Mouse (Mus musculus): ENCODE results near the gene AC131692.1. TPM values are rescaled to one million over a fixed set of nuclear protein-coding genes. Genes with fewer than 3 reads are reported as not detected.
A peak's percentile ranks its signal among the peaks of the same experiment; 100 is the strongest.
"Not testable (repeated sequence)": the region's sequence is repeated elsewhere in the genome, so short reads cannot be mapped to it uniquely, and the experiment has no call there.

Gene AC131692.1
- polyA plus RNA-seq, 1 experiment from 2014 or later = 0.32 TPM

DNA sequence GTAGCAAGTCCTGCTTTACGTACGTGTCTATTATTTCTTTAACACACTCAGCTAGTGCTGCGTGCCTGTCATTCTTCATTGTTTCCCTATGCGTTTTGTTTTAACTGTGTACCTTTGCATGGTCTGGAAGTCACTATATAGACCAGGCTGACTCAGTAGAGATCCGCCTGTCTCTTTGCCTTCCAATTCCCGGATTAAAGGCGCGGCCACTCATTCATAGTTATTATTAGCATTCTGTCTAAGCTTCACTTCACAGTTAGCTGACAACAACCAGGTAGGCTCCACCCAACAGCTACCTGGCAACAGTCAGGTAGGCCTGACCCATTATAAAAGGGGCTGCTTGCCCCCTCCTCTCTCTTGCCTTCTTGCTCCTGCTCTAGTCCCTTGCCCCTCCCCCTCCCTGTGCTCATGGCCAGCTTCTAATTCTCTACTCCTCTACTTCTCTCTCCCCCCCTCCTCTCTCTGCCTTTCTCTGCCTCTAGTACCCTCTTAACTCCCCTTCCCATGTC lies 24.5 kb downstream of the AC131692.1 start:
- peaks cover 60% of the 10 kb centered on the region for H3K36me3 ChIP-seq
- WGBS (ENCODE audit: insufficient replicate concordance) = 9% methylated on average over 8 of the region's 8 CpGs
- no peak for ATAC-seq (ENCODE audit: low read depth)

DNA sequence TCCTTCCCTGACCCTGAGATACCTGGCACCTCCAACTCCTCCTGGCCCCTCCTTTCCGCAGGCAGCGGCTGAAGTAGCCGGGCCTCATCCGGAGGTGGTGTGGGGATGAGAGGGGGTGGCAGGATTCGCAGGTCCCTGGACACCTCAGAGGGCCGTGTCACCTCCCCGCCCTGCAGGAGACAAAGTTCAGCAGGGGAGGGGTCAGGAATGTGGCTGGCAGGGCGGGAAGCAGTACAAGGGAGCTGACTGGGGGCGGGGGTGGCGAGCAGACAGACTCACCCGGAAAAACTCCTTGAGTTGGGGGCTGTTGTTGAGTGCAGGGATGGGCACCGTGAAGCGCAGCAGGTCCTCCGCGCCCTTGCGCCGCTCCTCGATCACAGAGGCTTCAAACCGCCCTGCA lies 27.5 kb downstream of the AC131692.1 start:
- peak overlapping the region; percentile 16 for H3K4me3 ChIP-seq (replicated peaks)
- ATAC-seq (ENCODE audit: low read depth) = no peak
- H3K27ac ChIP-seq = peak overlapping the region; percentile 49
- 0 out of 2 replicates have a peak overlapping the region, but pooled peaks have one; percentile 7 for H3K9ac ChIP-seq
- no peak for DNase-seq
- H3K36me3 ChIP-seq = peaks cover 37% of the 10 kb centered on the region
- peak overlapping the region; percentile 45 for H3K4me2 ChIP-seq
- H3K27me3 ChIP-seq = no peaks in the 10 kb centered on the region
- no peaks in the 10 kb centered on the region for H3K9me3 ChIP-seq (replicated peaks)
- 57% methylated on average over 19 of the region's 19 CpGs for WGBS (ENCODE audit: insufficient replicate concordance)
- peaks cover 40% of the 10 kb centered on the region for H3K4me1 ChIP-seq (replicated peaks)

More for the DNA sequence above, 24.5 kb downstream of the AC131692.1 start:
- H3K9me3 ChIP-seq (replicated peaks) = no peaks in the 10 kb centered on the region
- H3K4me3 ChIP-seq (replicated peaks) = peak overlapping the region; percentile 88
- H3K27me3 ChIP-seq = no peaks in the 10 kb centered on the region
- DNase-seq = no peak
- peak overlapping the region; percentile 56 for H3K27ac ChIP-seq
- H3K4me1 ChIP-seq (replicated peaks) = peaks cover 39% of the 10 kb centered on the region
- H3K9ac ChIP-seq = peak overlapping the region; percentile 55
- H3K4me2 ChIP-seq = peak overlapping the region; percentile 99

GRCm38 (mm10) chr19:6123330-6123729 lies 29.1 kb downstream of the AC131692.1 start:
- Histone ChIP-seq H3K4me1 (replicated peaks) (peaks cover 36% of the 10 kb centered on the region), H3K36me3 (peaks cover 37% of the 10 kb centered on the region), H3K27ac (no peak overlapping the region; the same call in 1 of the 2 replicates), H3K4me3 (replicated peaks) (no peak overlapping the region), H3K4me2 (no peak overlapping the region), H3K9ac (no peak overlapping the region), H3K27me3 (no peaks in the 10 kb centered on the region), H3K9me3 (replicated peaks) (no peaks in the 10 kb centered on the region)
- no peak for ATAC-seq (ENCODE audit: low read depth)
- WGBS (ENCODE audit: insufficient replicate concordance) = 80% methylated on average over 8 of the region's 8 CpGs
- DNase-seq = no peak

GRCm38 (mm10) chr19:6124898-6125297 lies 30.7 kb downstream of the AC131692.1 start:
- H3K9me3 ChIP-seq (replicated peaks) = no peaks in the 10 kb centered on the region
- WGBS (ENCODE audit: insufficient replicate concordance) = 64% methylated on average over 2 of the region's 2 CpGs
- H3K4me3 ChIP-seq (replicated peaks) = no peak overlapping the region
- no peak overlapping the region for H3K9ac ChIP-seq
- peaks cover 33% of the 10 kb centered on the region for H3K36me3 ChIP-seq
- no peak for DNase-seq
- peak overlapping the region; percentile 15; the same call in 1 of the 2 replicates for H3K27ac ChIP-seq
- H3K4me1 ChIP-seq (replicated peaks) = peaks cover 41% of the 10 kb centered on the region
- no peak for ATAC-seq (ENCODE audit: low read depth)
- H3K27me3 ChIP-seq = no peaks in the 10 kb centered on the region
- H3K4me2 ChIP-seq = no peak overlapping the region

DNA sequence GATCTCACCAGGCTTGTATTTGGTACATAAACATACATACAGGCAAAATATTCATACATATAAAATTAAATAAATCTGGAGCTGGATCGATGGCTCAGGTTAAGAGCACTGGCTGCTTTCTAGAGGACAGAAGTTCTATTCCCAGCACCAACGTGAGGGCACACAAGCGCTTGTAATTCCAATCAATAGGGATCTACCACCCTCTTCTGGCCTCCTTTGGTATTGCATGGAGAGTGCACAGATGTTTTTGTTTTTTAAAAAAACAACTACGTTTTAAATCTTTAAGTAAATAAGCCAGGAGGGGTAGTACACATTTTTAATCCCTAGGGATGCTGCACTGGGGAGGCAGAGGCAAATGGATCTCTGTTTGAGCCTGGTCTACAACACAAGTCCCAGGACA lies 32.1 kb downstream of the AC131692.1 start:
- Histone ChIP-seq H3K4me2 (peak overlapping the region; percentile 71), H3K4me3 (replicated peaks) (peak overlapping the region; percentile 71), H3K9me3 (replicated peaks) (no peaks in the 10 kb centered on the region), H3K27ac (peak overlapping the region; percentile 96), H3K9ac (peak overlapping the region; percentile 61), H3K27me3 (no peaks in the 10 kb centered on the region), H3K36me3 (peaks cover 19% of the 10 kb centered on the region), H3K4me1 (replicated peaks) (peaks cover 50% of the 10 kb centered on the region)
- DNase-seq (peak; percentile 52), ATAC-seq (ENCODE audit: low read depth) (no peak)
- WGBS (ENCODE audit: insufficient replicate concordance) = 15% methylated on average over 4 of the region's 4 CpGs

DNA sequence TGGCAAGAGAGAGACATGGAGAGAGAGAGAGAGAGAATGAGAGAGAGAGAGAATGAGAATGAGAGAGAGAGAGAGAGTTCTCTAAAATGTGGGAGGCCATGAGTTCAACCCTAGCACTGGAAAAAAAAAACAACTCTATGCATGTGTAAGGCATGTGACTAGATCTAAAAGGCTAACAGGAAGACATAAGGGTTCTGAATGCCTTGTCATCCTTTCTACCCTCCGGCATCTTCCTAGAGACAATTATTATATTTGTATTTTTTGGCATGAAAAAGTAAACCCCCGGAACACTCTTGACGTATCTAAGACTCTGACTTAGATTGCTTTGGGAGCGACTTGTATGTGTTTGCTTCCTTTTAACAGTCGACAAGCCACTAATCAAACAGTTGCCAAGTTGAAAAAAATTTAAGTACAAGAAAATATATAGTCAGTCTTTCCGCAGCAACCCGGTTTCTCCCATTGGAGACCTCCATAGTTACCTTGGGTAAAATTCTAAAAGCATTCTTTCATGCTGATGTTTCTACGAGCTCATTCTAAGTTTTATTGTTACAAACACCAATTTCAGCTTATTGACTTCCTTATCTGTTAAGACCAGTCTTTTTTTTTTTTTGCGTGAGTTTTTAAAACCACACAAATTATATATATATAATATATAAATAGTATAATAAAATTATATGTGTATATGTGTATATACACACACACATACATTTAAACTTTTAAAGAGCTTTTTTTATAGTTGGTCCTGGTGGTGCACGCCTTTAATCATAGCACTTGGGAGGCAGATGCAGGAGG lies 32.8 kb downstream of the AC131692.1 start:
- 60% methylated on average over 10 of the region's 10 CpGs for WGBS (ENCODE audit: insufficient replicate concordance)
- peak overlapping the region; percentile 71 for H3K4me2 ChIP-seq
- H3K27ac ChIP-seq = peak overlapping the region; percentile 96
- peaks cover 57% of the 10 kb centered on the region for H3K4me1 ChIP-seq (replicated peaks)
- peak overlapping the region; percentile 71 for H3K4me3 ChIP-seq (replicated peaks)
- H3K9me3 ChIP-seq (replicated peaks) = no peaks in the 10 kb centered on the region
- DNase-seq (no peak), ATAC-seq (ENCODE audit: low read depth) (no peak)
- H3K9ac ChIP-seq = peak overlapping the region; percentile 82
- H3K27me3 ChIP-seq = no peaks in the 10 kb centered on the region
- H3K36me3 ChIP-seq = peaks cover 13% of the 10 kb centered on the region

DNA sequence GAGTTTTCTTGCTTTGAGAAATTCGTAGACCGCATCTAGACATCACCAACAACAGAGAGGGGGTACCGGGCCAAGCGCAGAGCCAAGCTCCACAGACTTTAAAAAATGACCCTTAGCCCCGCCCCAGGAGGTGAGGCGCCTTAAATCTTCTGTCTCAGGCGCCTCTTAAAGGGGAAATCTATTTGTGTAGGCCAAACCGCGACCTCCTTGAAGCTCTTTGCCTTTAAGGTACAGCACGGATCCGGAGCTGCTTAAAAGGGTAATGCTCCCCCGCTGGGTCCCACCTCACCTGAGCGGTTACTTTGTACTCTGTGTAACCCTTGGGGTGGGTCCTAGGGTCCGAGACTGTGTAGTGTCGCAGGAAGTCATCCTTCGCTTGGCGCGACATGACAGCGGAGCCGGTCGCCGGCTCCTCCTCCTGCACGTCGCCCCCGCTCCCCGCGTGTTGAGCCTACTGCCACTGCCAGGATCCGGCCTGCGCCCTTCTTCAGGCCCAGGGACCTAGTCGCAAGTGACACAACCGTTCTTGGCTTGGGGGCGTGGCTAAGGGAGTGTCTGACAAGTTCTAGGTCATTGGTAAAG lies 33.6 kb downstream of the AC131692.1 start, which contains the start of gene Snx15:
Gene Snx15 (minus strand): TSS at position 545 of the 582 bp plus-strand sequence.
- Histone ChIP-seq H3K4me1 (replicated peaks) (peaks cover 62% of the 10 kb centered on the region), H3K9ac (peak within 1 kb of the TSS; percentile 82), H3K4me2 (peak within 1 kb of the TSS; percentile 71), H3K9me3 (replicated peaks) (no peaks in the 10 kb centered on the region), H3K27me3 (no peaks in the 10 kb centered on the region), H3K36me3 (peaks cover 10% of the 10 kb centered on the region), H3K27ac (peak within 1 kb of the TSS; percentile 96), H3K4me3 (replicated peaks) (peak within 1 kb of the TSS; percentile 71)
- WGBS (ENCODE audit: insufficient replicate concordance) = under 1% methylated on average over 32 of the region's 32 CpGs
- DNase-seq (peak; percentile 95), ATAC-seq (ENCODE audit: low read depth) (peak; percentile 82)

- Histone ChIP-seq H3K4me2 (peak overlapping the region; percentile 74), H3K9ac (peak overlapping the region; percentile 64), H3K36me3 (peaks cover 13% of the 10 kb centered on the region; the same call in 1 of the 2 replicates), H3K27ac (peak overlapping the region; percentile 97), H3K4me1 (replicated peaks) (peaks cover 79% of the 10 kb centered on the region), H3K4me3 (replicated peaks) (peak overlapping the region; percentile 47)
- not testable (repeated sequence) for ATAC-seq (ENCODE audit: low read depth); DNase-seq; H3K9me3 ChIP-seq (replicated peaks); H3K27me3 ChIP-seq
- WGBS (ENCODE audit: insufficient replicate concordance) = 58% methylated on average over 7 of the region's 7 CpGs
Observed at GRCm38 (mm10) chr19:6130414-6131128, 36.4 kb downstream of the AC131692.1 start.

- peak overlapping the region; percentile 47 for H3K4me3 ChIP-seq (replicated peaks)
- H3K27me3 ChIP-seq = no peaks in the 10 kb centered on the region
- peaks cover 29% of the 10 kb centered on the region for H3K36me3 ChIP-seq
- H3K4me1 ChIP-seq (replicated peaks) = peaks cover 68% of the 10 kb centered on the region
- peak overlapping the region; percentile 71 for H3K9ac ChIP-seq
- peak overlapping the region; percentile 74 for H3K4me2 ChIP-seq
- peak; percentile 84 for ATAC-seq (ENCODE audit: low read depth)
- no peaks in the 10 kb centered on the region for H3K9me3 ChIP-seq (replicated peaks)
- peak overlapping the region; percentile 97 for H3K27ac ChIP-seq
- 52% methylated on average over 7 of the region's 7 CpGs for WGBS (ENCODE audit: insufficient replicate concordance)
- peak; percentile 78 for DNase-seq
Observed at GRCm38 (mm10) chr19:6132171-6132827, 38.1 kb downstream of the AC131692.1 start.

- DNase-seq (peak; percentile 33), ATAC-seq (ENCODE audit: low read depth) (peak; percentile 57)
- not testable (repeated sequence) for H3K27me3 ChIP-seq; H3K9me3 ChIP-seq (replicated peaks)
- 29% methylated on average over 1 of the region's 1 CpGs for WGBS (ENCODE audit: insufficient replicate concordance)
- H3K27ac ChIP-seq = peak overlapping the region; percentile 97
- H3K4me3 ChIP-seq (replicated peaks) = peak overlapping the region; percentile 47
- H3K4me2 ChIP-seq = peak overlapping the region; percentile 74
- H3K4me1 ChIP-seq (replicated peaks) = peaks cover 67% of the 10 kb centered on the region
- H3K36me3 ChIP-seq = peaks cover 32% of the 10 kb centered on the region
- H3K9ac ChIP-seq = peak overlapping the region; percentile 71
Observed at GRCm38 (mm10) chr19:6133197-6133596, 39.0 kb downstream of the AC131692.1 start.
